In genomic region chr5:130774946-130775345, GRCm38 (mm10) we compare ENCODE assay signal across 12 mouse cellular contexts.
"Had no signal": no experiment of that assay in that cellular context is flagged by ENCODE, and none has a peak within 500 bp of the region (broad histone marks: within the 10 kb centered on the region; RNA-seq: fewer than 3 reads in every experiment).

No protein-coding gene starts in this region.

- DNase-seq: retina, postnatal 1 day; right cerebral cortex, adult 18-20 months; right cerebral cortex, postnatal 14 days; right cerebral cortex, postnatal 25 days; right cerebral cortex, postnatal 4 days; spleen, adult 18-20 months; thymus, adult 18-20 months; thymus, adult 2 months; thymus, postnatal 14 days; thymus, postnatal 25 days; thymus, postnatal 36 days; thymus, postnatal 4 days had no signal
